Mouse (Mus musculus): ENCODE data around the gene Zbed3. TPM values are rescaled to one million over a fixed set of nuclear protein-coding genes. Genes with fewer than 3 reads are reported as not detected.

The Zbed3 gene
- polyA plus RNA-seq, 1 experiment from 2014 or later: 37.5 TPM

GRCm38 (mm10) chr13:95312016-95312415, 11.4 kb upstream of the Zbed3 start:
- WGBS: 60% methylated on average over 6 of the region's 6 CpGs
- Histone ChIP-seq H3K9ac (no peak overlapping the region), H3K4me2 (replicated peaks) (no peak overlapping the region), H3K27me3 (ENCODE audit: control insufficient read depth, insufficient read depth, low read length) (no peaks in the 10 kb centered on the region), H3K4me3 (replicated peaks; ENCODE audit: low read length) (no peak overlapping the region), H3K4me1 (replicated peaks; ENCODE audit: control insufficient read depth, insufficient read depth, low read length) (no peaks in the 10 kb centered on the region), H3K9me3 (ENCODE audit: control insufficient read depth, low read length) (no peaks in the 10 kb centered on the region), H3K36me3 (replicated peaks; ENCODE audit: control insufficient read depth, insufficient read depth) (no peaks in the 10 kb centered on the region), H3K27ac (no peak overlapping the region)
- DNase-seq (ENCODE audit: low spot score): no peak
- ATAC-seq (ENCODE audit: low FRiP score): no peak

- H3K9me3 ChIP-seq (ENCODE audit: control insufficient read depth, low read length): no peaks in the 10 kb centered on the region
- H3K4me2 ChIP-seq (replicated peaks): no peak overlapping the region
- 76% methylated on average over 6 of the region's 6 CpGs for WGBS
- ATAC-seq (ENCODE audit: low FRiP score) (no peak), DNase-seq (ENCODE audit: low spot score) (no peak)
- H3K27me3 ChIP-seq (ENCODE audit: control insufficient read depth, insufficient read depth, low read length): no peaks in the 10 kb centered on the region
- H3K36me3 ChIP-seq (replicated peaks; ENCODE audit: control insufficient read depth, insufficient read depth): no peaks in the 10 kb centered on the region
- no peak overlapping the region for H3K27ac ChIP-seq
- no peak overlapping the region for H3K9ac ChIP-seq
- no peak overlapping the region for H3K4me3 ChIP-seq (replicated peaks; ENCODE audit: low read length)
- H3K4me1 ChIP-seq (replicated peaks; ENCODE audit: control insufficient read depth, insufficient read depth, low read length): no peaks in the 10 kb centered on the region
Observed at GRCm38 (mm10) chr13:95319153-95319552, 4.3 kb upstream of the Zbed3 start.

- DNase-seq (ENCODE audit: low spot score): no peak
- Histone ChIP-seq H3K27me3 (ENCODE audit: control insufficient read depth, insufficient read depth, low read length) (no peaks in the 10 kb centered on the region), H3K4me3 (replicated peaks; ENCODE audit: low read length) (no peak overlapping the region), H3K9ac (no peak overlapping the region), H3K9me3 (ENCODE audit: control insufficient read depth, low read length) (no peaks in the 10 kb centered on the region), H3K27ac (no peak overlapping the region), H3K4me1 (replicated peaks; ENCODE audit: control insufficient read depth, insufficient read depth, low read length) (no peaks in the 10 kb centered on the region), H3K36me3 (replicated peaks; ENCODE audit: control insufficient read depth, insufficient read depth) (no peaks in the 10 kb centered on the region), H3K4me2 (replicated peaks) (no peak overlapping the region)
- WGBS: 50% methylated on average over 4 of the region's 4 CpGs
- no peak for ATAC-seq (ENCODE audit: low FRiP score)
Observed at GRCm38 (mm10) chr13:95320451-95320850, 3.0 kb upstream of the Zbed3 start.

GRCm38 (mm10) chr13:95323950-95324625, 676 bp downstream of the Zbed3 start:
- H3K36me3 ChIP-seq (replicated peaks; ENCODE audit: control insufficient read depth, insufficient read depth): no peaks in the 10 kb centered on the region
- no peaks in the 10 kb centered on the region for H3K9me3 ChIP-seq (ENCODE audit: control insufficient read depth, low read length)
- H3K4me3 ChIP-seq (replicated peaks; ENCODE audit: low read length): peak overlapping the region; percentile 88
- DNase-seq (ENCODE audit: low spot score): peak; percentile 80
- no peaks in the 10 kb centered on the region for H3K27me3 ChIP-seq (ENCODE audit: control insufficient read depth, insufficient read depth, low read length)
- H3K4me2 ChIP-seq (replicated peaks): peak overlapping the region; percentile 75
- peak overlapping the region; percentile 94 for H3K27ac ChIP-seq
- whole genome bisulfite sequencing: 24% methylated on average over 15 of the region's 15 CpGs
- ATAC-seq (ENCODE audit: low FRiP score): peak; percentile 79
- H3K9ac ChIP-seq: peak overlapping the region; percentile 94
- H3K4me1 ChIP-seq (replicated peaks; ENCODE audit: control insufficient read depth, insufficient read depth, low read length): peaks cover 31% of the 10 kb centered on the region

- DNase-seq (ENCODE audit: low spot score): peak; percentile 68
- H3K4me1 ChIP-seq (replicated peaks; ENCODE audit: control insufficient read depth, insufficient read depth, low read length): peaks cover 32% of the 10 kb centered on the region
- peak overlapping the region; percentile 75 for H3K4me2 ChIP-seq (replicated peaks)
- ATAC-seq (ENCODE audit: low FRiP score): peak; percentile 26
- peak overlapping the region; percentile 94 for H3K9ac ChIP-seq
- peak overlapping the region; percentile 94 for H3K27ac ChIP-seq
- H3K4me3 ChIP-seq (replicated peaks; ENCODE audit: low read length): peak overlapping the region; percentile 88
- no peaks in the 10 kb centered on the region for H3K9me3 ChIP-seq (ENCODE audit: control insufficient read depth, low read length)
- no peaks in the 10 kb centered on the region for H3K27me3 ChIP-seq (ENCODE audit: control insufficient read depth, insufficient read depth, low read length)
- WGBS: under 1% methylated on average over 22 of the region's 22 CpGs
- no peaks in the 10 kb centered on the region for H3K36me3 ChIP-seq (replicated peaks; ENCODE audit: control insufficient read depth, insufficient read depth)
Observed at GRCm38 (mm10) chr13:95324626-95325079, 1.2 kb downstream of the Zbed3 start.

- H3K27ac ChIP-seq: peak overlapping the region; percentile 94
- 0% methylated on average over 58 of the region's 63 CpGs for WGBS
- DNase-seq (ENCODE audit: low spot score) (peak; percentile 76), ATAC-seq (ENCODE audit: low FRiP score) (peak; percentile 69)
- H3K27me3 ChIP-seq (ENCODE audit: control insufficient read depth, insufficient read depth, low read length): no peaks in the 10 kb centered on the region
- no peaks in the 10 kb centered on the region for H3K36me3 ChIP-seq (replicated peaks; ENCODE audit: control insufficient read depth, insufficient read depth)
- peak overlapping the region; percentile 88 for H3K4me3 ChIP-seq (replicated peaks; ENCODE audit: low read length)
- H3K9me3 ChIP-seq (ENCODE audit: control insufficient read depth, low read length): no peaks in the 10 kb centered on the region
- peak overlapping the region; percentile 94 for H3K9ac ChIP-seq
- H3K4me2 ChIP-seq (replicated peaks): peak overlapping the region; percentile 75
- H3K4me1 ChIP-seq (replicated peaks; ENCODE audit: control insufficient read depth, insufficient read depth, low read length): peaks cover 32% of the 10 kb centered on the region
Observed at GRCm38 (mm10) chr13:95325080-95325906, 1.9 kb downstream of the Zbed3 start.

GRCm38 (mm10) chr13:95325907-95326550, 2.6 kb downstream of the Zbed3 start:
- DNase-seq (ENCODE audit: low spot score) (peak; percentile 29), ATAC-seq (ENCODE audit: low FRiP score) (no peak)
- WGBS: 13% methylated on average over 5 of the region's 5 CpGs
- H3K27me3 ChIP-seq (ENCODE audit: control insufficient read depth, insufficient read depth, low read length): no peaks in the 10 kb centered on the region
- H3K4me3 ChIP-seq (replicated peaks; ENCODE audit: low read length): peak overlapping the region; percentile 88
- no peaks in the 10 kb centered on the region for H3K9me3 ChIP-seq (ENCODE audit: control insufficient read depth, low read length)
- H3K4me1 ChIP-seq (replicated peaks; ENCODE audit: control insufficient read depth, insufficient read depth, low read length): peaks cover 32% of the 10 kb centered on the region
- peak overlapping the region; percentile 75 for H3K4me2 ChIP-seq (replicated peaks)
- H3K9ac ChIP-seq: peak overlapping the region; percentile 94
- H3K27ac ChIP-seq: peak overlapping the region; percentile 94
- no peaks in the 10 kb centered on the region for H3K36me3 ChIP-seq (replicated peaks; ENCODE audit: control insufficient read depth, insufficient read depth)

- ATAC-seq (ENCODE audit: low FRiP score) (no peak), DNase-seq (ENCODE audit: low spot score) (peak; percentile 36)
- H3K9ac ChIP-seq: peak overlapping the region; percentile 94
- no peaks in the 10 kb centered on the region for H3K27me3 ChIP-seq (ENCODE audit: control insufficient read depth, insufficient read depth, low read length)
- peak overlapping the region; percentile 94 for H3K27ac ChIP-seq
- H3K36me3 ChIP-seq (replicated peaks; ENCODE audit: control insufficient read depth, insufficient read depth): no peaks in the 10 kb centered on the region
- peak overlapping the region; percentile 88 for H3K4me3 ChIP-seq (replicated peaks; ENCODE audit: low read length)
- H3K4me1 ChIP-seq (replicated peaks; ENCODE audit: control insufficient read depth, insufficient read depth, low read length): peaks cover 32% of the 10 kb centered on the region
- peak overlapping the region; percentile 75 for H3K4me2 ChIP-seq (replicated peaks)
- 7% methylated on average over 21 of the region's 21 CpGs for WGBS
- H3K9me3 ChIP-seq (ENCODE audit: control insufficient read depth, low read length): no peaks in the 10 kb centered on the region
Observed at GRCm38 (mm10) chr13:95326611-95327344, 3.4 kb downstream of the Zbed3 start.

All from hindbrain, embryonic 14.5 days (tissue).